Mouse (Mus musculus): ENCODE data around the gene Znrf4. TPM values are rescaled to one million over a fixed set of nuclear protein-coding genes. Genes with fewer than 3 reads are reported as not detected.

Znrf4 gene
- polyA plus RNA-seq (2014; fragmentation: Illumina TruSeq; extraction: RNeasy Lipid Tissue Mini Kit (QIAGEN cat#74804); ENCODE audit: insufficient read depth, low read depth, low replicate concordance): not detected

GRCm38 (mm10) chr17:56512310-56512709 is at the start of gene Znrf4:
Gene Znrf4 (minus strand): TSS chr17:56512431.

GRCm38 (mm10) chr17:56554122-56554551 is 41.9 kb upstream of the Znrf4 start, which contains the start of gene Gm20219:
Gene Gm20219 (minus strand): TSS chr17:56554387.

GRCm38 (mm10) chr17:56476402-56476752 is 35.9 kb downstream of the Znrf4 start, which contains the start of gene Ptprs:
Gene Ptprs (minus strand): TSS chr17:56476483.

Other genes with a start within 250 kb of the Znrf4 start
- gene Ticam1, start 235.6 kb downstream of the Znrf4 start, polyA plus RNA-seq (2014; fragmentation: Illumina TruSeq; extraction: RNeasy Lipid Tissue Mini Kit (QIAGEN cat#74804); ENCODE audit: insufficient read depth, low read depth, low replicate concordance): 6.8 TPM
- gene Plin3, start 219.6 kb downstream of the Znrf4 start, polyA plus RNA-seq (2014; fragmentation: Illumina TruSeq; extraction: RNeasy Lipid Tissue Mini Kit (QIAGEN cat#74804); ENCODE audit: insufficient read depth, low read depth, low replicate concordance): 22.8 TPM
- not detected for gene Arrdc5, start 212.1 kb downstream of the Znrf4 start, polyA plus RNA-seq (2014; fragmentation: Illumina TruSeq; extraction: RNeasy Lipid Tissue Mini Kit (QIAGEN cat#74804); ENCODE audit: insufficient read depth, low read depth, low replicate concordance)
- gene Uhrf1, start 209.1 kb downstream of the Znrf4 start, polyA plus RNA-seq (2014; fragmentation: Illumina TruSeq; extraction: RNeasy Lipid Tissue Mini Kit (QIAGEN cat#74804); ENCODE audit: insufficient read depth, low read depth, low replicate concordance): 1.3 TPM
- 10.1 TPM for gene Kdm4b, start 186.4 kb downstream of the Znrf4 start, polyA plus RNA-seq (2014; fragmentation: Illumina TruSeq; extraction: RNeasy Lipid Tissue Mini Kit (QIAGEN cat#74804); ENCODE audit: insufficient read depth, low read depth, low replicate concordance)
- 10.7 TPM for gene Ptprs, start 35.9 kb downstream of the Znrf4 start, polyA plus RNA-seq (2014; fragmentation: Illumina TruSeq; extraction: RNeasy Lipid Tissue Mini Kit (QIAGEN cat#74804); ENCODE audit: insufficient read depth, low read depth, low replicate concordance)
- gene Gm20219, start 42.0 kb upstream of the Znrf4 start, polyA plus RNA-seq (2014; fragmentation: Illumina TruSeq; extraction: RNeasy Lipid Tissue Mini Kit (QIAGEN cat#74804); ENCODE audit: insufficient read depth, low read depth, low replicate concordance): 3.3 TPM
- 37.8 TPM for gene Safb2, start 72.2 kb upstream of the Znrf4 start, polyA plus RNA-seq (2014; fragmentation: Illumina TruSeq; extraction: RNeasy Lipid Tissue Mini Kit (QIAGEN cat#74804); ENCODE audit: insufficient read depth, low read depth, low replicate concordance)
- 55.7 TPM for gene Safb, start 72.4 kb upstream of the Znrf4 start, polyA plus RNA-seq (2014; fragmentation: Illumina TruSeq; extraction: RNeasy Lipid Tissue Mini Kit (QIAGEN cat#74804); ENCODE audit: insufficient read depth, low read depth, low replicate concordance)
- gene 2410015M20Rik, start 97.3 kb upstream of the Znrf4 start, polyA plus RNA-seq (2014; fragmentation: Illumina TruSeq; extraction: RNeasy Lipid Tissue Mini Kit (QIAGEN cat#74804); ENCODE audit: insufficient read depth, low read depth, low replicate concordance): 148 TPM
- gene Rpl36, start 101.0 kb upstream of the Znrf4 start, polyA plus RNA-seq (2014; fragmentation: Illumina TruSeq; extraction: RNeasy Lipid Tissue Mini Kit (QIAGEN cat#74804); ENCODE audit: insufficient read depth, low read depth, low replicate concordance): 1,805 TPM
- 24.9 TPM for gene Lonp1, start 114.5 kb upstream of the Znrf4 start, polyA plus RNA-seq (2014; fragmentation: Illumina TruSeq; extraction: RNeasy Lipid Tissue Mini Kit (QIAGEN cat#74804); ENCODE audit: insufficient read depth, low read depth, low replicate concordance)
- 0.23 TPM for gene Catsperd, start 115.7 kb upstream of the Znrf4 start, polyA plus RNA-seq (2014; fragmentation: Illumina TruSeq; extraction: RNeasy Lipid Tissue Mini Kit (QIAGEN cat#74804); ENCODE audit: insufficient read depth, low read depth, low replicate concordance)
- gene Ranbp3, start 160.9 kb upstream of the Znrf4 start, polyA plus RNA-seq (2014; fragmentation: Illumina TruSeq; extraction: RNeasy Lipid Tissue Mini Kit (QIAGEN cat#74804); ENCODE audit: insufficient read depth, low read depth, low replicate concordance): 35.0 TPM
- gene Ndufa11, start 205.3 kb upstream of the Znrf4 start, polyA plus RNA-seq (2014; fragmentation: Illumina TruSeq; extraction: RNeasy Lipid Tissue Mini Kit (QIAGEN cat#74804); ENCODE audit: insufficient read depth, low read depth, low replicate concordance): 261 TPM
- gene Vmac, start 205.6 kb upstream of the Znrf4 start, polyA plus RNA-seq (2014; fragmentation: Illumina TruSeq; extraction: RNeasy Lipid Tissue Mini Kit (QIAGEN cat#74804); ENCODE audit: insufficient read depth, low read depth, low replicate concordance): 19.7 TPM
- 2.7 TPM for gene Nrtn, start 245.1 kb upstream of the Znrf4 start, polyA plus RNA-seq (2014; fragmentation: Illumina TruSeq; extraction: RNeasy Lipid Tissue Mini Kit (QIAGEN cat#74804); ENCODE audit: insufficient read depth, low read depth, low replicate concordance)

All from lung, adult 10 weeks (tissue).